Mouse (Mus musculus) C2C12 (cell line): Measurements from ENCODE around the gene Dst.

Experiments
- CEBPB ChIP-seq: IDR thresholded peaks from one replicate; pipeline ENCODE4 v1.6.1; 2011; ENCODE audit warnings: low read depth, mild to moderate bottlenecking, control low read depth, moderate library complexity
- CTCF ChIP-seq: IDR thresholded peaks from one replicate; pipeline ENCODE4 v1.5.1; 2011; ENCODE audit not compliant: control insufficient read depth, insufficient read depth, insufficient read length
- FOSL1 ChIP-seq: IDR thresholded peaks from one replicate; pipeline ENCODE4 v1.8.0; 2011; ENCODE audit warnings: mild to moderate bottlenecking, low read length; ENCODE audit not compliant: poor library complexity, insufficient read depth, severe bottlenecking
- MAX ChIP-seq: IDR thresholded peaks from one replicate; pipeline ENCODE4 v1.6.1; 2011; ENCODE audit warnings: mild to moderate bottlenecking, control low read depth
- MYOD1 ChIP-seq: IDR thresholded peaks from one replicate; pipeline ENCODE4 v1.6.1; 2011; ENCODE audit warnings: low read depth; ENCODE audit not compliant: control insufficient read depth, insufficient read length
- MYOG ChIP-seq: IDR thresholded peaks from one replicate; pipeline ENCODE4 v1.6.1; 2011; ENCODE audit not compliant: control insufficient read depth, insufficient read length; ENCODE audit errors: extremely low read depth
- USF1 ChIP-seq: IDR thresholded peaks from one replicate; pipeline ENCODE4 v1.6.1; 2011; ENCODE audit warnings: low read depth, mild to moderate bottlenecking, control low read depth, moderate library complexity

DNA sequence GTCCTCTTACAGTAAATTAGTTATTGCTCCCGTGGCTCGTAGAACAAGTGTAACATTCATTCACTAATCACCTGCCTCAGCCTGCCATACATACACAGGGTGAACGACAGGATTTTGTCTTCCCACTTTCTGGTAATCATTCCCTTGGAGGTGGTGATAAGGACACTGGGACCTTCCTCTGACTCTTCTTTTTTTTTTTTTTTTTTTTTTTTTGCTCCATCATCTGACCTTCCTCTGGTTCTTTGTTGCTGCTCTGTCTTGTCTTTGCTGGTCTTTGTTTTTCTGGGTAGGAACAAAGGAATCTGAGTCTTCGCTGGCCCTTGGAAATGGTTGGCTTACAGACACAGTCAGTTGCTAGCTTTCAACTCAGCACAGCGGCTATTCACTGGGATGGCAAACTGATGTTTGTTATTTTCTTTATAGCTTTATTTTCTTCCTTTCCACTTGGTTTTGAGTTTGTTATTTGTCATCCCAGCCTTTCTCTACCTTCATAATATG lies 157.6 kb downstream of the Dst start:
- no peak for TF ChIP-seq CTCF
- TF ChIP-seq MYOG: no peak
- TF ChIP-seq MYOD1: no peak
- no peak for TF ChIP-seq MAX
- no peak for TF ChIP-seq FOSL1
- TF ChIP-seq CEBPB: no peak
- TF ChIP-seq USF1: no peak
